Mouse (Mus musculus) midbrain, embryonic 10.5 days (tissue): Measurements from ENCODE around the gene Ubac2. TPM values are rescaled to one million over a fixed set of nuclear protein-coding genes. Genes with fewer than 3 reads are reported as not detected.
A peak's percentile ranks its signal among the peaks of the same experiment; 100 is the strongest.
"Not testable (repeated sequence)": the region's sequence is repeated elsewhere in the genome, so short reads cannot be mapped to it uniquely, and the experiment has no call there.

Experiments
- DNase-seq: peaks from one replicate; pipeline ENCODE4 v3.0.0-alpha.2; 2017; ENCODE audit warnings: low spot score
- H3K27ac ChIP-seq: fragments of 300-500 bp; sonication (generic); replicated peaks from 2 replicates; pipeline ENCODE4 v1.5.1; 2016; ENCODE audit warnings: mild to moderate bottlenecking
- H3K27me3 ChIP-seq: fragments of 300-500 bp; sonication (generic); 2 replicates; pipeline ENCODE4 v1.6.1; 2016; ENCODE audit warnings: low read depth, mild to moderate bottlenecking; ENCODE audit not compliant: poor library complexity, severe bottlenecking
- H3K36me3 ChIP-seq: fragments of 300-500 bp; sonication (generic); 2 replicates; pipeline ENCODE4 v1.6.1; 2016; ENCODE audit warnings: mild to moderate bottlenecking, moderate library complexity
- H3K4me1 ChIP-seq: fragments of 300-500 bp; sonication (generic); 2 replicates; pipeline ENCODE4 v1.6.1; 2016
- H3K4me3 ChIP-seq: fragments of 300-500 bp; sonication (generic); 2 replicates; pipeline ENCODE4 v1.5.1; 2016; ENCODE audit warnings: mild to moderate bottlenecking, moderate library complexity
- H3K9me3 ChIP-seq: fragments of 300-500 bp; sonication (generic); replicated peaks from 2 replicates; pipeline ENCODE4 v1.6.1; 2016; ENCODE audit warnings: mild to moderate bottlenecking
- WGBS: fragments of 180-500 bp; shearing (Covaris S2); methylation state at CpG from one replicate; pipeline ENCODE4 v1.1.7; 2016; 5-methylcytosine and 5-hydroxymethylcytosine counted together
- polyA plus RNA-seq: library from polyadenylated mRNA; unstranded; fragments of >200 nt; fragmentation: Nextera tagmentation; extraction: Ambion mirVana; gene quantifications from 2 replicates; pipeline ENCODE4 v1.2.1, GENCODE M21; 2016

Gene Ubac2
- 76.6 and 78.3 TPM in 2 replicates for polyA plus RNA-seq

GRCm38 (mm10) chr14:121878176-121878858, at the start of gene Ubac2:
Gene Ubac2 (plus strand): TSS chr14:121878620.
- WGBS = under 1% methylated on average over 61 of the region's 61 CpGs
- Histone ChIP-seq H3K27ac (peak within 1 kb of the TSS; percentile 95), H3K4me3 (peak within 1 kb of the TSS; percentile 98), H3K4me1 (peaks cover 28% of the 10 kb centered on the region), H3K9me3 (no peaks in the 10 kb centered on the region), H3K27me3 (no peaks in the 10 kb centered on the region), H3K36me3 (no peaks in the 10 kb centered on the region)
- peak; percentile 98 for DNase-seq

GRCm38 (mm10) chr14:121829816-121830442, 48.5 kb upstream of the Ubac2 start:
- no peak overlapping the region for H3K27ac ChIP-seq

GRCm38 (mm10) chr14:121833001-121833520, 45.4 kb upstream of the Ubac2 start:
- Histone ChIP-seq H3K9me3 (peaks cover 25% of the 10 kb centered on the region; the same call in 1 of the 2 replicates), H3K4me3 (no peak overlapping the region), H3K27me3 (no peaks in the 10 kb centered on the region), H3K36me3 (no peaks in the 10 kb centered on the region), H3K27ac (no peak overlapping the region), H3K4me1 (no peaks in the 10 kb centered on the region)
- 89% methylated on average over 2 of the region's 2 CpGs for WGBS
- no peak for DNase-seq

More at GRCm38 (mm10) chr14:121829816-121830442, 48.5 kb upstream of the Ubac2 start:
- no peaks in the 10 kb centered on the region for H3K36me3 ChIP-seq
- WGBS = 85% methylated on average over 4 of the region's 4 CpGs
- no peak for DNase-seq
- H3K4me1 ChIP-seq = no peaks in the 10 kb centered on the region; the same call in 1 of the 2 replicates
- H3K27me3 ChIP-seq = no peaks in the 10 kb centered on the region
- no peak overlapping the region for H3K4me3 ChIP-seq
- peaks cover 13% of the 10 kb centered on the region; the same call in 1 of the 2 replicates for H3K9me3 ChIP-seq

- Histone ChIP-seq H3K27me3 (no peaks in the 10 kb centered on the region), H3K4me1 (no peaks in the 10 kb centered on the region), H3K36me3 (no peaks in the 10 kb centered on the region), H3K9me3 (peaks cover 36% of the 10 kb centered on the region), H3K4me3 (no peak overlapping the region), H3K27ac (no peak overlapping the region)
- WGBS = 92% methylated on average over 4 of the region's 4 CpGs
- no peak for DNase-seq
These were observed 40.3 kb upstream of the Ubac2 start for GRCm38 (mm10) chr14:121838161-121838560.

GRCm38 (mm10) chr14:121840217-121840616, 38.2 kb upstream of the Ubac2 start:
- no peak overlapping the region for H3K4me3 ChIP-seq
- WGBS = 90% methylated on average over 8 of the region's 8 CpGs
- peaks cover 36% of the 10 kb centered on the region for H3K9me3 ChIP-seq
- H3K4me1 ChIP-seq = no peaks in the 10 kb centered on the region
- no peaks in the 10 kb centered on the region for H3K27me3 ChIP-seq
- no peak overlapping the region for H3K27ac ChIP-seq
- H3K36me3 ChIP-seq = no peaks in the 10 kb centered on the region
- no peak for DNase-seq

GRCm38 (mm10) chr14:121844486-121844885, 33.9 kb upstream of the Ubac2 start:
- H3K4me3 ChIP-seq = no peak overlapping the region
- H3K9me3 ChIP-seq = peaks cover 10% of the 10 kb centered on the region; the same call in 1 of the 2 replicates
- H3K27me3 ChIP-seq = no peaks in the 10 kb centered on the region
- H3K4me1 ChIP-seq = no peaks in the 10 kb centered on the region
- WGBS = 70% methylated on average over 8 of the region's 8 CpGs
- no peak for DNase-seq
- no peak overlapping the region for H3K27ac ChIP-seq
- H3K36me3 ChIP-seq = no peaks in the 10 kb centered on the region

GRCm38 (mm10) chr14:121851231-121851630, 27.2 kb upstream of the Ubac2 start:
- no peaks in the 10 kb centered on the region for H3K36me3 ChIP-seq
- no peaks in the 10 kb centered on the region for H3K9me3 ChIP-seq
- no peak overlapping the region for H3K4me3 ChIP-seq
- DNase-seq = no peak
- H3K4me1 ChIP-seq = no peaks in the 10 kb centered on the region
- H3K27ac ChIP-seq = no peak overlapping the region
- WGBS = 86% methylated on average over 1 of the region's 1 CpGs
- H3K27me3 ChIP-seq = no peaks in the 10 kb centered on the region

- H3K27me3 ChIP-seq = no peaks in the 10 kb centered on the region
- 85% methylated on average over 8 of the region's 8 CpGs for whole genome bisulfite sequencing
- no peaks in the 10 kb centered on the region for H3K9me3 ChIP-seq
- H3K27ac ChIP-seq = no peak overlapping the region
- DNase-seq = no peak
- no peak overlapping the region for H3K4me3 ChIP-seq
- H3K36me3 ChIP-seq = no peaks in the 10 kb centered on the region
- no peaks in the 10 kb centered on the region for H3K4me1 ChIP-seq
These were observed 25.9 kb upstream of the Ubac2 start for GRCm38 (mm10) chr14:121852531-121852930.

GRCm38 (mm10) chr14:121865162-121865561, 13.3 kb upstream of the Ubac2 start:
- not testable (repeated sequence) for H3K27ac ChIP-seq, H3K4me3 ChIP-seq, H3K27me3 ChIP-seq, H3K4me1 ChIP-seq, H3K9me3 ChIP-seq, H3K36me3 ChIP-seq
- DNase-seq = peak; percentile 45
- WGBS = 11% methylated on average over 2 of the region's 2 CpGs

- no peak overlapping the region for H3K4me3 ChIP-seq
- no peaks in the 10 kb centered on the region for H3K27me3 ChIP-seq
- H3K9me3 ChIP-seq = no peaks in the 10 kb centered on the region
- H3K36me3 ChIP-seq = no peaks in the 10 kb centered on the region
- H3K27ac ChIP-seq = no peak overlapping the region
- no peaks in the 10 kb centered on the region for H3K4me1 ChIP-seq
- DNase-seq = no peak
- WGBS = 84% methylated on average over 3 of the region's 3 CpGs
These were observed 11.8 kb upstream of the Ubac2 start for GRCm38 (mm10) chr14:121866574-121866973.

- DNase-seq = no peak
- Histone ChIP-seq H3K27me3 (no peaks in the 10 kb centered on the region), H3K27ac (no peak overlapping the region), H3K4me1 (no peaks in the 10 kb centered on the region), H3K9me3 (no peaks in the 10 kb centered on the region), H3K36me3 (no peaks in the 10 kb centered on the region), H3K4me3 (no peak overlapping the region)
- WGBS = 90% methylated on average over 1 of the region's 1 CpGs
These were observed 9.3 kb upstream of the Ubac2 start for GRCm38 (mm10) chr14:121869111-121869510.

GRCm38 (mm10) chr14:121872760-121873159, 5.7 kb upstream of the Ubac2 start:
- Histone ChIP-seq H3K27me3 (no peaks in the 10 kb centered on the region), H3K4me1 (peaks cover 5% of the 10 kb centered on the region), H3K36me3 (no peaks in the 10 kb centered on the region), H3K4me3 (no peak overlapping the region), H3K9me3 (no peaks in the 10 kb centered on the region), H3K27ac (no peak overlapping the region)
- WGBS = 90% methylated on average over 1 of the region's 1 CpGs
- no peak for DNase-seq

GRCm38 (mm10) chr14:121873172-121873571, 5.2 kb upstream of the Ubac2 start:
- Histone ChIP-seq H3K27ac (no peak overlapping the region), H3K36me3 (no peaks in the 10 kb centered on the region), H3K27me3 (no peaks in the 10 kb centered on the region), H3K4me1 (peaks cover 6% of the 10 kb centered on the region), H3K4me3 (no peak overlapping the region), H3K9me3 (no peaks in the 10 kb centered on the region)
- 85% methylated on average over 2 of the region's 2 CpGs for WGBS
- no peak for DNase-seq
